Mouse (Mus musculus): ENCODE measurements around the gene Tctn1. TPM values are rescaled to one million over a fixed set of nuclear protein-coding genes. Genes with fewer than 3 reads are reported as not detected.

The Tctn1 gene
- total RNA-seq, 1 experiment from 2014 or later, result 12.7 TPM

Other genes with a start within 250 kb of the Tctn1 start
- gene Cux2, start 214.4 kb downstream of the Tctn1 start, total RNA-seq (2021), result 16.6 and 17.7 TPM in 2 replicates
- gene Myl2, start 163.5 kb downstream of the Tctn1 start, total RNA-seq (2021), result not detected in 2 replicates
- gene Ccdc63, start 123.6 kb downstream of the Tctn1 start, total RNA-seq (2021), result not detected in 2 replicates
- gene Ppp1cc, start 106.2 kb downstream of the Tctn1 start, total RNA-seq (2021), result 155 and 191 TPM in 2 replicates
- 2.4 and 16.0 TPM in 2 replicates for gene Hvcn1, start 57.7 kb downstream of the Tctn1 start, total RNA-seq (2021)
- gene Pptc7, start 19.9 kb upstream of the Tctn1 start, total RNA-seq (2021), result 42.4 and 44.7 TPM in 2 replicates
- gene Rad9b, start 89.8 kb upstream of the Tctn1 start, total RNA-seq (2021), result 3.2 and 4.0 TPM in 2 replicates
- 127 TPM in 2 replicates for gene Vps29, start 89.9 kb upstream of the Tctn1 start, total RNA-seq (2021)
- gene Gpn3, start 107.4 kb upstream of the Tctn1 start, total RNA-seq (2021), result 34.9 and 36.4 TPM in 2 replicates
- 29.7 and 34.7 TPM in 2 replicates for gene Fam216a, start 107.9 kb upstream of the Tctn1 start, total RNA-seq (2021)
- gene Arpc3, start 127.4 kb upstream of the Tctn1 start, total RNA-seq (2021), result 240 and 253 TPM in 2 replicates
- gene Anapc7, start 157.2 kb upstream of the Tctn1 start, total RNA-seq (2021), result 47.3 and 50.4 TPM in 2 replicates
- 212 and 220 TPM in 2 replicates for gene Atp2a2, start 237.8 kb upstream of the Tctn1 start, total RNA-seq (2021)

All from adrenal gland, postnatal 14 days (tissue).